Comparison of ENCODE assay signal across 8 mouse cellular contexts in the genomic region with DNA sequence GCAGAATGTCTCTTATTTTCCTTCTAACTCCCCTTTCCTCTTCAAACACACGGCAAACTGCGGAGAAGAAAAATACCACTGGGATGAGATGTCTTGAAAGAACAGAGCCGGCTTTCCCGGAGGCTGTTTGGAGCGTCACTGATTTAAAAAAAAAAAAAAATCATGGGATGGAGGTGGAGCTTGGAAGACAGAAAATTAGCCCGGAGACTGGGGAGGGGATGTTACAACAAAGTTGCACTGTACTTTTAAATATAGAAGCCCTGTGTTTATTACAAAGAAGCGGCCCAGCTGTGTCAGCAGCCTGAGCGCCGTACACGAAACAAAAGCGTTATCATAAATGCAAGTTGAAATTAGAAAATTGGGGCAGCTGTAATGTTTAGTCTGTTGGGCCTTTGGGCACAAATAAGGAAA. TPM values are rescaled to one million over a fixed set of nuclear protein-coding genes. Genes with fewer than 3 reads are reported as not detected.
DNase-seq lines count a peak whose midpoint lies in the region; ATAC-seq and TF ChIP-seq lines count a peak whose summit lies in the region.

No protein-coding gene starts in this region.

- peaks cover 11% of the 10 kb centered on the region for H3K36me3 ChIP-seq in forebrain, embryonic 12.5 days (replicated peaks)
- H3K36me3 ChIP-seq in hindbrain, postnatal 0 days (ENCODE audit: insufficient read depth, low read length) = no peaks in the 10 kb centered on the region
- H3K36me3 ChIP-seq in limb, embryonic 15.5 days = peaks cover 4% of the 10 kb centered on the region; the same call in 1 of the 2 replicates
- peaks cover 3% of the 10 kb centered on the region for H3K36me3 ChIP-seq in myocyte (ENCODE audit: control insufficient read depth, insufficient read depth)

- peak overlapping the region; percentile 97 for H3ac ChIP-seq in myocyte (ENCODE audit: control insufficient read depth, insufficient read length)

- no peak for TF ChIP-seq POLR2A in myocyte (IDR thresholded peaks at IDR 0.05; ENCODE audit: insufficient read length, low read depth)

- WGBS in forebrain, embryonic 12.5 days = under 1% methylated on average over 11 of the region's 11 CpGs
- under 1% methylated on average over 11 of the region's 11 CpGs for WGBS in hindbrain, postnatal 0 days
- under 1% methylated on average over 11 of the region's 11 CpGs for WGBS in limb, embryonic 15.5 days

- no peaks in the 10 kb centered on the region for H3K9me3 ChIP-seq in forebrain, embryonic 12.5 days
- no peaks in the 10 kb centered on the region for H3K9me3 ChIP-seq in hindbrain, postnatal 0 days (ENCODE audit: low read length)
- H3K9me3 ChIP-seq in limb, embryonic 15.5 days = no peaks in the 10 kb centered on the region

- peak; percentile 96 for DNase-seq in heart, adult 11 months
- no peak for DNase-seq in heart, postnatal 25 days (ENCODE audit: low spot score)
- DNase-seq in NIH3T3 (ENCODE audit: low read depth) = peak; percentile 84
- DNase-seq in hindbrain, postnatal 0 days (ENCODE audit: low spot score) = peak; percentile 73
- DNase-seq in urinary bladder, postnatal 10 days (ENCODE audit: low spot score) = no peak

- H3K9ac ChIP-seq in forebrain, embryonic 12.5 days = peak overlapping the region; percentile 96
- H3K9ac ChIP-seq in hindbrain, postnatal 0 days (replicated peaks; ENCODE audit: low read length) = peak overlapping the region; percentile 98
- H3K9ac ChIP-seq in limb, embryonic 15.5 days = peak overlapping the region; percentile 94

- peaks cover 60% of the 10 kb centered on the region for H3K79me2 ChIP-seq in myocyte (ENCODE audit: control insufficient read depth, insufficient read depth)

- H3K4me1 ChIP-seq in forebrain, embryonic 12.5 days = peaks cover 36% of the 10 kb centered on the region
- H3K4me1 ChIP-seq in hindbrain, postnatal 0 days (ENCODE audit: insufficient read depth, low read length) = peaks cover 24% of the 10 kb centered on the region
- H3K4me1 ChIP-seq in limb, embryonic 15.5 days = peaks cover 37% of the 10 kb centered on the region

- H3K4me2 ChIP-seq in forebrain, embryonic 12.5 days = peak overlapping the region; percentile 65
- H3K4me2 ChIP-seq in hindbrain, postnatal 0 days (ENCODE audit: low read depth, low read length) = peak overlapping the region; percentile 65
- peak overlapping the region; percentile 65 for H3K4me2 ChIP-seq in limb, embryonic 15.5 days
- peak overlapping the region; percentile 90 for H3K4me2 ChIP-seq in myocyte (ENCODE audit: low read depth)

- intact Hi-C loops in heart, postnatal 25 days (cut with DNase I) = loop anchor here (2.0 to 5.0 kb wide), 2 partner anchors 50 to 81 kb away; no protein-coding TSS in a partner anchor

- peaks cover 9% of the 10 kb centered on the region for H3K27me3 ChIP-seq in forebrain, embryonic 12.5 days
- H3K27me3 ChIP-seq in hindbrain, postnatal 0 days (ENCODE audit: insufficient read depth, low read length) = no peaks in the 10 kb centered on the region
- no peaks in the 10 kb centered on the region for H3K27me3 ChIP-seq in limb, embryonic 15.5 days
- no peaks in the 10 kb centered on the region for H3K27me3 ChIP-seq in myocyte (ENCODE audit: control insufficient read depth, insufficient read depth, insufficient read length)

- H3K27ac ChIP-seq in forebrain, embryonic 12.5 days = peak overlapping the region; percentile 100
- H3K27ac ChIP-seq in hindbrain, postnatal 0 days = peak overlapping the region; percentile 100
- peak overlapping the region; percentile 100 for H3K27ac ChIP-seq in limb, embryonic 15.5 days

- H3K4me3 ChIP-seq in forebrain, embryonic 12.5 days (replicated peaks) = peak overlapping the region; percentile 94
- peak overlapping the region; percentile 98 for H3K4me3 ChIP-seq in hindbrain, postnatal 0 days (ENCODE audit: low read length)
- H3K4me3 ChIP-seq in limb, embryonic 15.5 days = peak overlapping the region; percentile 77
- peak overlapping the region; percentile 57 for H3K4me3 ChIP-seq in myocyte

- ATAC-seq in forebrain, embryonic 12.5 days (ENCODE audit: low FRiP score) = no peak
- ATAC-seq in hindbrain, postnatal 0 days = no peak
- ATAC-seq in limb, embryonic 15.5 days (ENCODE audit: insufficient number of reproducible peaks, low FRiP score, low TSS enrichment, low read depth) = no peak

- TF ChIP-seq CTCF in hindbrain, postnatal 0 days (IDR thresholded peaks at IDR 0.05; ENCODE audit: low read depth) = no peak

TF ChIP-seq in myocyte, 11 proteins besides CTCF, POLR2A, EP300 and RAD21:
- TF ChIP-seq CEBPB (IDR thresholded peaks at IDR 0.05; ENCODE audit: insufficient read depth, poor library complexity, severe bottlenecking) = peak; percentile 41; the same call in 1 of the 2 replicates
- TF ChIP-seq SRF (IDR thresholded peaks at IDR 0.05; ENCODE audit: control insufficient read depth, insufficient read length, low read depth) = no peak

RNA-seq across cellular contexts. Expression of a gene that starts 0.9 kb away (rescaled TPM):
- total RNA-seq in heart, postnatal 25 days (2021) = 10 to 100 TPM; 18.8 to 21.6 TPM
- polyA plus RNA-seq in forebrain, embryonic 12.5 days (2016; fragmentation: Nextera tagmentation; extraction: Ambion mirVana) = 55.9 and 56.7 TPM in 2 replicates
- 20.6 and 27.7 TPM in 2 replicates for total RNA-seq in hindbrain, postnatal 0 days (2014; rRNA removed)
- 49.9 and 51.2 TPM in 2 replicates for polyA plus RNA-seq in hindbrain, postnatal 0 days (2015; fragmentation: Nextera tagmentation; extraction: Ambion mirVana)
- 40.9 and 42.1 TPM in 2 replicates for polyA plus RNA-seq in limb, embryonic 15.5 days (2015; fragmentation: Nextera tagmentation; extraction: Ambion mirVana)
- 10.1 TPM for polyA plus RNA-seq in myocyte (2012; fragmentation: generic; extraction: Trizol)

RNA-seq across cellular contexts. Expression of a gene that starts 1.3 kb away (rescaled TPM):
- 10 to 100 TPM; 15.2 to 17.0 TPM for total RNA-seq in heart, postnatal 25 days (2021)
- 5.7 and 6.2 TPM in 2 replicates for polyA plus RNA-seq in forebrain, embryonic 12.5 days (2016; fragmentation: Nextera tagmentation; extraction: Ambion mirVana)
- 4.3 and 6.4 TPM in 2 replicates for total RNA-seq in hindbrain, postnatal 0 days (2014; rRNA removed)
- 3.4 TPM in 2 replicates for polyA plus RNA-seq in hindbrain, postnatal 0 days (2015; fragmentation: Nextera tagmentation; extraction: Ambion mirVana)
- 14.7 and 18.1 TPM in 2 replicates for polyA plus RNA-seq in limb, embryonic 15.5 days (2015; fragmentation: Nextera tagmentation; extraction: Ambion mirVana)
- 3.6 TPM for polyA plus RNA-seq in myocyte (2012; fragmentation: generic; extraction: Trizol)

RNA-seq across cellular contexts. Expression of a gene that starts 30.6 kb away (rescaled TPM):
- under 1 TPM; 0.17 to 0.29 TPM for total RNA-seq in heart, postnatal 25 days (2021)
- polyA plus RNA-seq in forebrain, embryonic 12.5 days (2016; fragmentation: Nextera tagmentation; extraction: Ambion mirVana) = 6.1 and 6.2 TPM in 2 replicates
- 2.5 and 2.9 TPM in 2 replicates for total RNA-seq in hindbrain, postnatal 0 days (2014; rRNA removed)
- 1.1 and 1.8 TPM in 2 replicates for polyA plus RNA-seq in hindbrain, postnatal 0 days (2015; fragmentation: Nextera tagmentation; extraction: Ambion mirVana)
- 2.2 and 2.6 TPM in 2 replicates for polyA plus RNA-seq in limb, embryonic 15.5 days (2015; fragmentation: Nextera tagmentation; extraction: Ambion mirVana)
- polyA plus RNA-seq in myocyte (2012; fragmentation: generic; extraction: Trizol) = 0.05 TPM

RNA-seq across cellular contexts. Expression of a gene that starts 55.9 kb away (rescaled TPM):
- 10 to 100 TPM; 10.3 to 12.0 TPM for total RNA-seq in heart, postnatal 25 days (2021)
- polyA plus RNA-seq in forebrain, embryonic 12.5 days (2016; fragmentation: Nextera tagmentation; extraction: Ambion mirVana) = 22.4 and 23.4 TPM in 2 replicates
- total RNA-seq in hindbrain, postnatal 0 days (2014; rRNA removed) = 27.0 and 27.8 TPM in 2 replicates
- 10.2 and 10.7 TPM in 2 replicates for polyA plus RNA-seq in hindbrain, postnatal 0 days (2015; fragmentation: Nextera tagmentation; extraction: Ambion mirVana)
- polyA plus RNA-seq in limb, embryonic 15.5 days (2015; fragmentation: Nextera tagmentation; extraction: Ambion mirVana) = 11.7 and 12.3 TPM in 2 replicates
- polyA plus RNA-seq in myocyte (2012; fragmentation: generic; extraction: Trizol) = 1.5 TPM

Comparison
In these comparisons a context has a peak if more than half of its experiments do, and no peak if none do; other contexts are left out.
1. DNase-seq: peak in heart, adult 11 months (single experiment), NIH3T3 (single experiment) and hindbrain, postnatal 0 days (single experiment); none in heart, postnatal 25 days (single experiment) and urinary bladder, postnatal 10 days (single experiment).
2. Peak in every context shown above with its lines, with median percentiles within 50 percentile points of each other: H3K27ac ChIP-seq, H3K4me2 ChIP-seq, H3K4me3 ChIP-seq and H3K9ac ChIP-seq.